Mouse (Mus musculus): ENCODE data around the gene Tmem255a. TPM values are rescaled to one million over a fixed set of nuclear protein-coding genes. Genes with fewer than 3 reads are reported as not detected.
"Not testable (repeated sequence)": the region's sequence is repeated elsewhere in the genome, so short reads cannot be mapped to it uniquely, and the experiment has no call there.

The Tmem255a gene
- polyA plus RNA-seq, 1 experiment from 2014 or later: 36.1 TPM

- Histone ChIP-seq H3K9me3 (replicated peaks) (no peaks in the 10 kb centered on the region), H3K27ac (replicated peaks) (no peak overlapping the region), H3K4me3 (replicated peaks) (no peak overlapping the region), H3K9ac (no peak overlapping the region), H3K4me1 (no peaks in the 10 kb centered on the region), H3K4me2 (replicated peaks) (no peak overlapping the region), H3K36me3 (no peaks in the 10 kb centered on the region), H3K27me3 (no peaks in the 10 kb centered on the region)
- 58% methylated on average over 1 of the region's 1 CpGs for WGBS
- ATAC-seq (ENCODE audit: insufficient number of reproducible peaks, low FRiP score, low TSS enrichment, low read depth): no peak
Observed at GRCm38 (mm10) chrX:38207392-38207791, 44.8 kb downstream of the Tmem255a start.

- Histone ChIP-seq H3K36me3 (no peaks in the 10 kb centered on the region), H3K9me3 (replicated peaks) (no peaks in the 10 kb centered on the region), H3K9ac (no peak overlapping the region), H3K27ac (replicated peaks) (no peak overlapping the region), H3K4me2 (replicated peaks) (no peak overlapping the region), H3K27me3 (no peaks in the 10 kb centered on the region), H3K4me3 (replicated peaks) (no peak overlapping the region), H3K4me1 (no peaks in the 10 kb centered on the region)
- no peak for ATAC-seq (ENCODE audit: insufficient number of reproducible peaks, low FRiP score, low TSS enrichment, low read depth)
- WGBS: 77% methylated on average over 2 of the region's 2 CpGs
Observed at GRCm38 (mm10) chrX:38201816-38202215, 50.4 kb downstream of the Tmem255a start.

- Histone ChIP-seq H3K27ac (replicated peaks) (peak overlapping the region; percentile 86; the same call in 1 of the 2 replicates), H3K4me1 (no peaks in the 10 kb centered on the region), H3K27me3 (no peaks in the 10 kb centered on the region), H3K9ac (peak overlapping the region; percentile 44), H3K4me3 (replicated peaks) (peak overlapping the region; percentile 63), H3K36me3 (no peaks in the 10 kb centered on the region), H3K9me3 (replicated peaks) (no peaks in the 10 kb centered on the region), H3K4me2 (replicated peaks) (peak overlapping the region; percentile 50)
- 17% methylated on average over 3 of the region's 3 CpGs for WGBS
- no peak for ATAC-seq (ENCODE audit: insufficient number of reproducible peaks, low FRiP score, low TSS enrichment, low read depth)
Observed at GRCm38 (mm10) chrX:38190458-38190764, 61.8 kb downstream of the Tmem255a start.

GRCm38 (mm10) chrX:38189552-38190457, 62.4 kb downstream of the Tmem255a start, which contains the start of gene Zbtb33:
TSS of gene Zbtb33 (plus strand) at chrX:38189793.
- Histone ChIP-seq H3K4me2 (replicated peaks) (peak within 1 kb of the TSS; percentile 50), H3K4me1 (no peaks in the 10 kb centered on the region), H3K9ac (peak within 1 kb of the TSS; percentile 44), H3K27ac (replicated peaks) (peak within 1 kb of the TSS; percentile 86), H3K36me3 (no peaks in the 10 kb centered on the region), H3K4me3 (replicated peaks) (peak within 1 kb of the TSS; percentile 63), H3K9me3 (replicated peaks) (no peaks in the 10 kb centered on the region), H3K27me3 (no peaks in the 10 kb centered on the region)
- 18% methylated on average over 72 of the region's 72 CpGs for WGBS
- peak; percentile 92 for ATAC-seq (ENCODE audit: insufficient number of reproducible peaks, low FRiP score, low TSS enrichment, low read depth)

GRCm38 (mm10) chrX:38185520-38185919, 66.7 kb downstream of the Tmem255a start:
- Histone ChIP-seq H3K4me3 (replicated peaks) (no peak overlapping the region), H3K9ac (no peak overlapping the region), H3K36me3 (no peaks in the 10 kb centered on the region), H3K9me3 (replicated peaks) (no peaks in the 10 kb centered on the region), H3K27me3 (no peaks in the 10 kb centered on the region), H3K4me1 (no peaks in the 10 kb centered on the region), H3K4me2 (replicated peaks) (no peak overlapping the region), H3K27ac (replicated peaks) (no peak overlapping the region)
- WGBS: 41% methylated on average over 2 of the region's 2 CpGs
- no peak for ATAC-seq (ENCODE audit: insufficient number of reproducible peaks, low FRiP score, low TSS enrichment, low read depth)

- no peaks in the 10 kb centered on the region for H3K4me1 ChIP-seq
- no peaks in the 10 kb centered on the region for H3K27me3 ChIP-seq
- H3K4me2 ChIP-seq (replicated peaks): peak overlapping the region; percentile 78
- no peak; the same call in 1 of the 2 replicates for ATAC-seq (ENCODE audit: insufficient number of reproducible peaks, low FRiP score, low TSS enrichment, low read depth)
- H3K36me3 ChIP-seq: no peaks in the 10 kb centered on the region
- H3K27ac ChIP-seq (replicated peaks): no peak overlapping the region
- H3K9me3 ChIP-seq (replicated peaks): peaks cover 4% of the 10 kb centered on the region; the same call in 1 of the 2 replicates
- 0 out of 2 replicates have a peak overlapping the region, but pooled peaks have one; percentile 11 for H3K4me3 ChIP-seq (replicated peaks)
- WGBS: 9% methylated on average over 11 of the region's 15 CpGs
- H3K9ac ChIP-seq: no peak overlapping the region
Observed at GRCm38 (mm10) chrX:38181608-38182258, 70.5 kb downstream of the Tmem255a start.

GRCm38 (mm10) chrX:38180656-38181607, 71.3 kb downstream of the Tmem255a start:
- peak overlapping the region; percentile 78 for H3K4me2 ChIP-seq (replicated peaks)
- ATAC-seq (ENCODE audit: insufficient number of reproducible peaks, low FRiP score, low TSS enrichment, low read depth): no peak; the same call in 1 of the 2 replicates
- 17% methylated on average over 38 of the region's 38 CpGs for WGBS
- peak overlapping the region; percentile 39 for H3K4me3 ChIP-seq (replicated peaks)
- peaks cover 4% of the 10 kb centered on the region; the same call in 1 of the 2 replicates for H3K9me3 ChIP-seq (replicated peaks)
- H3K27me3 ChIP-seq: no peaks in the 10 kb centered on the region
- H3K27ac ChIP-seq (replicated peaks): no peak overlapping the region
- H3K4me1 ChIP-seq: no peaks in the 10 kb centered on the region
- no peak overlapping the region for H3K9ac ChIP-seq
- H3K36me3 ChIP-seq: no peaks in the 10 kb centered on the region

GRCm38 (mm10) chrX:38179891-38180310, 72.3 kb downstream of the Tmem255a start:
- not testable (repeated sequence) for H3K27ac ChIP-seq (replicated peaks); H3K9me3 ChIP-seq (replicated peaks); H3K4me1 ChIP-seq; H3K9ac ChIP-seq; ATAC-seq (ENCODE audit: insufficient number of reproducible peaks, low FRiP score, low TSS enrichment, low read depth); H3K27me3 ChIP-seq; H3K36me3 ChIP-seq
- Histone ChIP-seq H3K4me3 (replicated peaks) (peak overlapping the region; percentile 32), H3K4me2 (replicated peaks) (peak overlapping the region; percentile 36)
- WGBS: 30% methylated on average over 19 of the region's 19 CpGs

- no peaks in the 10 kb centered on the region for H3K27me3 ChIP-seq
- H3K4me2 ChIP-seq (replicated peaks): no peak overlapping the region
- no peak overlapping the region for H3K4me3 ChIP-seq (replicated peaks)
- 75% methylated on average over 4 of the region's 4 CpGs for WGBS
- ATAC-seq (ENCODE audit: insufficient number of reproducible peaks, low FRiP score, low TSS enrichment, low read depth): no peak
- H3K9me3 ChIP-seq (replicated peaks): no peaks in the 10 kb centered on the region
- H3K27ac ChIP-seq (replicated peaks): no peak overlapping the region
- no peak overlapping the region for H3K9ac ChIP-seq
- H3K4me1 ChIP-seq: no peaks in the 10 kb centered on the region
- H3K36me3 ChIP-seq: no peaks in the 10 kb centered on the region
Observed at GRCm38 (mm10) chrX:38166592-38166991, 85.6 kb downstream of the Tmem255a start.

GRCm38 (mm10) chrX:38166064-38166463, 86.2 kb downstream of the Tmem255a start:
- Histone ChIP-seq H3K4me1 (no peaks in the 10 kb centered on the region), H3K4me3 (replicated peaks) (no peak overlapping the region), H3K9me3 (replicated peaks) (no peaks in the 10 kb centered on the region), H3K27me3 (no peaks in the 10 kb centered on the region), H3K27ac (replicated peaks) (no peak overlapping the region), H3K36me3 (no peaks in the 10 kb centered on the region), H3K4me2 (replicated peaks) (no peak overlapping the region), H3K9ac (no peak overlapping the region)
- 70% methylated on average over 9 of the region's 9 CpGs for WGBS
- ATAC-seq (ENCODE audit: insufficient number of reproducible peaks, low FRiP score, low TSS enrichment, low read depth): no peak
